Mouse (Mus musculus) hindbrain, embryonic 16.5 days (tissue): Measurements from ENCODE around the gene BC048562. TPM values are rescaled to one million over a fixed set of nuclear protein-coding genes. Genes with fewer than 3 reads are reported as not detected.

ENCODE experiments used
- ATAC-seq: fragments of 200-750 bp; cut with Nextera tagmentation; 2 replicates; pipeline ENCODE4 v1.8.0; 2017; ENCODE audit warnings: moderate TSS enrichment, moderate library complexity
- H3K27ac ChIP-seq: fragments of 300-500 bp; sonication (generic); 2 replicates; pipeline ENCODE4 v1.5.1; 2014; ENCODE audit warnings: low read depth, mild to moderate bottlenecking, control low read depth, low read length, moderate library complexity
- H3K27me3 ChIP-seq: fragments of 300-500 bp; sonication (generic); replicated peaks from 2 replicates; pipeline ENCODE4 v1.6.1; 2014; ENCODE audit warnings: low read length; ENCODE audit not compliant: control insufficient read depth, insufficient read depth
- H3K36me3 ChIP-seq: fragments of 300-500 bp; sonication (generic); 2 replicates; pipeline ENCODE4 v1.6.1; 2014; ENCODE audit warnings: mild to moderate bottlenecking, low read length, moderate library complexity, mixed read lengths; ENCODE audit not compliant: control insufficient read depth, insufficient read depth
- H3K4me1 ChIP-seq: fragments of 300-500 bp; sonication (generic); 2 replicates; pipeline ENCODE4 v1.6.1; 2014; ENCODE audit warnings: low read depth, low read length; ENCODE audit not compliant: control insufficient read depth, insufficient read depth
- H3K4me2 ChIP-seq: fragments of 300-500 bp; sonication (generic); 2 replicates; pipeline ENCODE4 v1.6.1; 2014; ENCODE audit warnings: mild to moderate bottlenecking, low read length, control low read depth, moderate library complexity
- H3K4me3 ChIP-seq: fragments of 300-500 bp; sonication (generic); 2 replicates; pipeline ENCODE4 v1.5.1; 2014; ENCODE audit warnings: mild to moderate bottlenecking, low read length, control low read depth, moderate library complexity
- H3K9ac ChIP-seq: fragments of 300-500 bp; sonication (generic); 2 replicates; pipeline ENCODE4 v1.6.1; 2014; ENCODE audit warnings: low read depth, mild to moderate bottlenecking, control low read depth, low read length, moderate library complexity
- H3K9me3 ChIP-seq: fragments of 300-500 bp; sonication (generic); 2 replicates; pipeline ENCODE4 v1.6.1; 2014; ENCODE audit warnings: mild to moderate bottlenecking, low read length, moderate library complexity; ENCODE audit not compliant: control insufficient read depth
- WGBS: fragments of 180-500 bp; shearing (Covaris S2); extraction: QIAGEN DNeasy Blood & Tissue Kit; methylation state at CpG from one replicate; pipeline ENCODE4 v1.1.7; 2014; 5-methylcytosine and 5-hydroxymethylcytosine counted together
- polyA plus RNA-seq: library from polyadenylated mRNA; unstranded; fragments of >200 nt; fragmentation: Nextera tagmentation; extraction: Ambion mirVana; gene quantifications from 2 replicates; pipeline ENCODE4 v1.2.1, GENCODE M21; 2015

Gene BC048562
- polyA plus RNA-seq, 1 experiment from 2014 or later, result not detected

DNA sequence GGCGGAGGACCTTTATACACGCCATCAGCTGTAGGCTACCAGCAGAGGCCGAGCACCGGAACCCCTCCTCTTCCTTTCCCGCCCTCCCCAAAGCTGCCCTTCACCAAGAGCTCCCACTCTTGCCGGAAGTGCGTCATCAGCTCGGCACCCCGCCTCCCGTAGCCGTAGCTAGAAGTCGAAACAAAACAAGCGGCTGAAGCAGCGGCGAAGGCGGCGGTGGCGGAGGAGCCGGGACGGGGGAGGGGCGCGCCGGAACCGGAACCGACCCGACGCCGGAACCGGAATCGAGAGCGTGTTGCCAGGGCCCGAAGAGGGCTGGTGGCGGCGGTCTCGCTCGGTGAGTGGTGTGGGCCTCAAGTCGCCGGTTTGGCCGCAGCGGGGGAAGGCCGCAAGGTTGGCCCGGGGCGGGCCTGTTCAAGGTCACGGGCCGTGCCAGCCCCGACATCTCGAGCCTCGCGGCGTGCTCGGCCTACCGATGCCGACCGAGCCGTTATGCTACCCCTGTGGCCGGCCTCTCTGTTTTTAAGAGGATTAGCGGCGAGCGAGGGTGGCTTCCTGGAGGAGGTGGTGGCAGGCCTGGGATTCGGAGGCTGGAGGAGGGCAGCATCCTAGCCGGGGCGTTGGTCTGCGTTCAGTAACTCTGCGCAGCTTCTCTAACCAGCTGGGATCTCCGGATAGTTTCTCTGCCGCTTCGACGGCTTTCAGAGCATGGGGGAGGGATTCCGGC is 54.4 kb downstream of the BC048562 start, which contains the start of gene Usp19:
Usp19 (plus strand) TSS at position 44 of the 727 bp plus-strand sequence.
- peaks cover 28% of the 10 kb centered on the region for H3K36me3 ChIP-seq

DNA sequence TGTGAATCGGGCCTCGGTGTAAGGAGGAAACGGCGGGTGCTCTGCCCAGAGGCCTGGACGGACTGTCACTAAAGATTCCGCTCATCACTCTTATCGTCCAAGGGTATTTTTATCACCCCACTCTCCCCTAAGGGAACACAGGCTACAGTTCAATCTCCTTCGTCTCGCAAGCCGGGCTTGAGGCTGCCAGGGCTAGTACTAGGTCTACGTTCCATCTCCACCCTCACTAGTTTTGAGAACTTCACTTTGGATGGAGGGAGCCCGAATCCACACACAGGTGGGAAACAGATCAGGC is 55.0 kb downstream of the BC048562 start:
- H3K4me1 ChIP-seq, result peaks cover 19% of the 10 kb centered on the region
- peak overlapping the region; percentile 59 for H3K4me2 ChIP-seq
- no peaks in the 10 kb centered on the region for H3K9me3 ChIP-seq
- H3K9ac ChIP-seq, result peak overlapping the region; percentile 94
- H3K36me3 ChIP-seq, result peaks cover 33% of the 10 kb centered on the region
- H3K27ac ChIP-seq, result peak overlapping the region; percentile 95
- WGBS, result 12% methylated on average over 12 of the region's 12 CpGs
- no peaks in the 10 kb centered on the region for H3K27me3 ChIP-seq
- ATAC-seq, result no peak
- peak overlapping the region; percentile 93 for H3K4me3 ChIP-seq

More for the DNA sequence above, 54.4 kb downstream of the BC048562 start, which contains the start of gene Usp19:
- Histone ChIP-seq H3K27me3 (no peaks in the 10 kb centered on the region), H3K4me1 (peaks cover 19% of the 10 kb centered on the region), H3K4me3 (peak within 1 kb of the TSS; percentile 93), H3K9me3 (no peaks in the 10 kb centered on the region), H3K4me2 (peak within 1 kb of the TSS; percentile 59), H3K9ac (peak within 1 kb of the TSS; percentile 94), H3K27ac (peak within 1 kb of the TSS; percentile 95)
- ATAC-seq, result peak; percentile 96
- under 1% methylated on average over 69 of the region's 69 CpGs for WGBS

DNA sequence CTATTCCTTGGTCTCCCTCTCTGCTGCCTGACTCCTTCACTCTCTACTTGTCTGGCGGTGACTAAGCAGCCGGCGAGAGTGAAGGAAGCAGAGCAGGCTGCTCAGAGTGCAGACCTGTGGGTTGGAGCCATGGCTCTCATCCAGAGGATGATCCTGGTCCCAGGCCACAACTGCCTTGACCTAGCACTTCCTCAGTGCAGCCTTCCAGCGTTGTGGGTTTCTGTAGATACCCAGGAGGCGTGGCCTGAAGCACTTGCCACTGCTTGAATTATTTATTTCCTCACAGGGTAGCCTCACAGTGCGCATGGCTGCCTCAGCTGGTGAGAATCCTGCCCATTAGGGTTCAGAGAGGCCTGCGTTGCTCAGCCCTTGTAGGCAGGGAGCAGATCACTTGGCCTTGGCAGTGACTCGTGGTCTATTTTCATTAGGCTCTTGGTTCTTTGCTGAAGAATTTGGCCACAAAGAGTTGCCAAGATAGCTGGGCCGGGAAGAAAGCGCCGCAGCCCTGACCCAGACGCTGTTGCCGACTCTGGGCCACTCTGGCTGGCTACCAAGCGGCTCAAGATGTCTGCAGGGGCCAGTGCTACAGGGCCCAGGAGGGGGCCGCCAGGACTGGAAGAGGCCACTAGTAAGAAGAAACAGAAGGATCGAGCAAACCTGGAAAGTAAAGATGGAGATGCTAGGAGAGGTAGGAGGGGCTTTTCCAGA is 55.9 kb downstream of the BC048562 start:
- Histone ChIP-seq H3K4me3 (peak overlapping the region; percentile 2), H3K27ac (no peak overlapping the region), H3K4me1 (peaks cover 19% of the 10 kb centered on the region), H3K4me2 (peak overlapping the region; percentile 59), H3K36me3 (peaks cover 41% of the 10 kb centered on the region), H3K9ac (peak overlapping the region; percentile 94), H3K9me3 (no peaks in the 10 kb centered on the region), H3K27me3 (no peaks in the 10 kb centered on the region)
- WGBS, result 85% methylated on average over 16 of the region's 16 CpGs
- no peak for ATAC-seq

DNA sequence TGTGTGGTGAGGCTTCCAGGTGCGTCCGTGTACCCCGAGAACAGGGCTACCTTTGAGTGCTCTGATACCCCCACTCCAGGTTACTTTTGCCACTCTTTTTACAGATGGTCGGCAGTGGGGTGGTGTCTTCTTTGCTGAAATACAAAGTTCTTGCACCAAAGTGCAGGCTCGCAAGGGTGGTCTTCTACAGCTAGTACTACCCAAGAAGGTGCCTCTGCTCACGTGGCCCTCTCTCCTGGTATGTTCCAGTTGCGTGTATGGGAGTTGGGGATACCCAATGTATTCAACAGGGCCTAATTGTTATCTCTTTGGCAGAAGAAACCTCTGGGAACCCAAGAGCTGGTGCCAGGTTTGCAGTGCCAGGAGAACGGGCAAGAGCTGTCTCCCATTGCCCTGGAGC is 57.0 kb downstream of the BC048562 start:
- Histone ChIP-seq H3K36me3 (peaks cover 48% of the 10 kb centered on the region), H3K27ac (no peak overlapping the region), H3K4me1 (peaks cover 19% of the 10 kb centered on the region), H3K4me3 (no peak overlapping the region), H3K9me3 (no peaks in the 10 kb centered on the region), H3K9ac (no peak overlapping the region), H3K4me2 (no peak overlapping the region), H3K27me3 (no peaks in the 10 kb centered on the region)
- 98% methylated on average over 8 of the region's 8 CpGs for WGBS
- no peak for ATAC-seq

DNA sequence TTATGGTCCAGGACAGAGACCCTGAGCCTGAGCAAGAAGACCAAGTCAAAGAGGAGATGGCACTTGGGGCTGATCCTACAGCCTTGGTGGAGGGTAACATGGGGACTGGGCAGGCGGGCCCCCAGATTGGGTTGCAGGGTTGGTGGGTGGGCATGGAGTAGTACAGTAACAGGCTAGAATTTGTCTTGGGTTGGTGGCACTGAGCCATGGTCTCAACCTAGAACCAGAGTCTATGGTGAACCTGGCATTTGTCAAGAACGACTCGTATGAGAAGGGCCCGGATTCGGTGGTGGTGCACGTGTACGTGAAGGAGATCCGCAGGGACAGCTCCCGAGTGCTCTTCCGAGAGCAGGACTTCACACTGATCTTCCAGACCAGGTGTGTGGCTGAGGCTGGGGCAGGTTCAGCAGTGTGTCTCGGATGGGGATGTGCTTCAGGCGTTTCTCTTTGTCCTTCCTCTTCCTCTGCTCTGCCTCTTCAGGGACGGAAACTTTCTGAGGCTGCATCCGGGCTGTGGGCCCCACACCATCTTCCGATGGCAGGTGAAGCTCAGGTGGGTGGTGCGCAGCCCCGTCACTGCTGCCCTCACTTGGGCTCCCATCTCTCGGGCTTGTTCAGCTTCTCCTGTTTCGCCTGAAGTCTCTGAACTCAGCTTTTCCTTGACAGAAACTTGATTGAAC is 58.0 kb downstream of the BC048562 start:
- no peak for ATAC-seq
- WGBS, result 95% methylated on average over 19 of the region's 19 CpGs
- H3K9ac ChIP-seq, result no peak overlapping the region

DNA sequence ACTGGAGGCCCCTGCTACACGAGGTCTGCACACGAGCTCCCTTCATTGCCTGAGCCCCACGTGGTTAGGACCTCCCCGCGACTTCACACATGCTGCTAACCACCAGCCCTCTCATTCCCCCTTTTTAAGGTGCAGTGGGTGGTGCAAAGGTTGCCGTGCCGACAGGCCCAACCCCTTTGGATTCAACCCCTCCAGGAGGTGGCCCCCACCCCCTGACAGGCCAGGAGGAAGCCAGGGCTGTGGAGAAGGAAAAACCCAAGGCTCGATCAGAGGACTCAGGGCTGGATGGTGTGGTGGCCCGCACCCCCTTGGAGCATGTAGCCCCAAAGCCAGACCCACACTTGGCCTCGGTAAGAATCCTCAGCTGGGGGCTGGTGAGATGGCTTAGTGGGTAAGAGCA is 58.6 kb downstream of the BC048562 start:
- H3K27ac ChIP-seq, result no peak overlapping the region
- H3K4me2 ChIP-seq, result no peak overlapping the region
- H3K4me1 ChIP-seq, result peaks cover 14% of the 10 kb centered on the region
- 79% methylated on average over 10 of the region's 10 CpGs for WGBS
- no peak overlapping the region for H3K9ac ChIP-seq
- no peaks in the 10 kb centered on the region for H3K27me3 ChIP-seq
- peaks cover 63% of the 10 kb centered on the region for H3K36me3 ChIP-seq
- H3K4me3 ChIP-seq, result no peak overlapping the region
- ATAC-seq, result no peak
- H3K9me3 ChIP-seq, result no peaks in the 10 kb centered on the region

More for the DNA sequence above, 58.0 kb downstream of the BC048562 start:
- H3K4me3 ChIP-seq, result no peak overlapping the region
- H3K27ac ChIP-seq, result no peak overlapping the region
- H3K9me3 ChIP-seq, result no peaks in the 10 kb centered on the region
- no peak overlapping the region for H3K4me2 ChIP-seq
- H3K4me1 ChIP-seq, result peaks cover 19% of the 10 kb centered on the region
- H3K36me3 ChIP-seq, result peaks cover 58% of the 10 kb centered on the region
- no peaks in the 10 kb centered on the region for H3K27me3 ChIP-seq

Other genes with a start within 250 kb of the BC048562 start
- 8.7 and 9.5 TPM in 2 replicates for gene Bsn, start 246.1 kb upstream of the BC048562 start, polyA plus RNA-seq
- gene Dag1, start 172.5 kb upstream of the BC048562 start, polyA plus RNA-seq, result 75.4 and 90.0 TPM in 2 replicates
- 142 and 145 TPM in 2 replicates for gene Nicn1, start 146.1 kb upstream of the BC048562 start, polyA plus RNA-seq
- 23.3 and 26.3 TPM in 2 replicates for gene Amt, start 139.6 kb upstream of the BC048562 start, polyA plus RNA-seq
- 278 TPM in 2 replicates for gene Rhoa, start 130.4 kb upstream of the BC048562 start, polyA plus RNA-seq
- 51.6 and 57.2 TPM in 2 replicates for gene Tcta, start 130.3 kb upstream of the BC048562 start, polyA plus RNA-seq
- gene Gpx1, start 97.6 kb upstream of the BC048562 start, polyA plus RNA-seq, result 451 and 453 TPM in 2 replicates
- gene Usp4, start 88.6 kb upstream of the BC048562 start, polyA plus RNA-seq, result 116 and 127 TPM in 2 replicates
- gene 1700102P08Rik, start 43.7 kb upstream of the BC048562 start, polyA plus RNA-seq, result 1.5 and 2.7 TPM in 2 replicates
- gene Ccdc36, start 8.0 kb upstream of the BC048562 start, polyA plus RNA-seq, result 1.6 and 1.7 TPM in 2 replicates
- gene Ccdc71, start 24.0 kb downstream of the BC048562 start, polyA plus RNA-seq, result 57.6 and 68.3 TPM in 2 replicates
- gene Klhdc8b, start 25.1 kb downstream of the BC048562 start, polyA plus RNA-seq, result 54.8 and 68.6 TPM in 2 replicates
- 17.1 and 26.5 TPM in 2 replicates for gene Lamb2, start 43.3 kb downstream of the BC048562 start, polyA plus RNA-seq
- gene Usp19, start 54.1 kb downstream of the BC048562 start, polyA plus RNA-seq, result 56.3 and 71.4 TPM in 2 replicates
- gene Qars, start 71.2 kb downstream of the BC048562 start, polyA plus RNA-seq, result 62.3 and 64.6 TPM in 2 replicates
- 106 and 126 TPM in 2 replicates for gene Qrich1, start 80.3 kb downstream of the BC048562 start, polyA plus RNA-seq
- gene Impdh2, start 123.8 kb downstream of the BC048562 start, polyA plus RNA-seq, result 101 and 110 TPM in 2 replicates
- 71.8 and 78.2 TPM in 2 replicates for gene Ndufaf3, start 131.0 kb downstream of the BC048562 start, polyA plus RNA-seq
- gene Dalrd3, start 133.4 kb downstream of the BC048562 start, polyA plus RNA-seq, result 328 and 331 TPM in 2 replicates
- gene Wdr6, start 142.3 kb downstream of the BC048562 start, polyA plus RNA-seq, result 326 and 352 TPM in 2 replicates
- 40.1 and 40.2 TPM in 2 replicates for gene P4htm, start 161.2 kb downstream of the BC048562 start, polyA plus RNA-seq
- gene Arih2, start 212.9 kb downstream of the BC048562 start, polyA plus RNA-seq, result 44.6 and 48.0 TPM in 2 replicates
- gene Slc25a20, start 225.6 kb downstream of the BC048562 start, polyA plus RNA-seq, result 48.7 and 51.3 TPM in 2 replicates